Mouse (Mus musculus) heart, embryonic 16.5 days (tissue): ENCODE measurements at regions not wholly inside any gene's neighbourhood (a gene's known extent, or its start where the extent isn't known, plus 50 kb on each side); places are given as distances from the start of the nearest gene placed in this dataset.
"Not testable (repeated sequence)": the region's sequence is repeated elsewhere in the genome, so short reads cannot be mapped to it uniquely, and the experiment has no call there.

ENCODE experiments used
- ATAC-seq: fragments of 200-750 bp; cut with Nextera tagmentation; replicated peaks from 2 replicates; pipeline ENCODE4 v1.8.0; 2017; ENCODE audit warnings: moderate number of reproducible peaks; ENCODE audit not compliant: insufficient read depth, low FRiP score; ENCODE audit errors: extremely low read depth
- H3K27ac ChIP-seq: fragments of 300-500 bp; sonication (generic); 2 replicates; pipeline ENCODE4 v1.5.1; 2014; ENCODE audit warnings: mild to moderate bottlenecking, low read length, control low read depth, moderate library complexity
- H3K27me3 ChIP-seq: fragments of 300-500 bp; sonication (generic); 2 replicates; pipeline ENCODE4 v1.6.1; 2014; ENCODE audit warnings: low read length, mixed read lengths; ENCODE audit not compliant: control insufficient read depth, insufficient read depth
- H3K36me3 ChIP-seq: fragments of 300-500 bp; sonication (generic); 2 replicates; pipeline ENCODE4 v1.6.1; 2014; ENCODE audit not compliant: control insufficient read depth, insufficient read depth
- H3K4me1 ChIP-seq: fragments of 300-500 bp; sonication (generic); 2 replicates; pipeline ENCODE4 v1.6.1; 2014; ENCODE audit warnings: low read length, mixed read lengths; ENCODE audit not compliant: control insufficient read depth, insufficient read depth
- H3K4me2 ChIP-seq: fragments of 300-500 bp; sonication (generic); 2 replicates; pipeline ENCODE4 v1.6.1; 2014; ENCODE audit warnings: low read depth, mild to moderate bottlenecking, control low read depth, low read length
- H3K4me3 ChIP-seq: fragments of 300-500 bp; sonication (generic); 2 replicates; pipeline ENCODE4 v1.5.1; 2014; ENCODE audit warnings: mild to moderate bottlenecking, control low read depth, low read length
- H3K9ac ChIP-seq: fragments of 300-500 bp; sonication (generic); 2 replicates; pipeline ENCODE4 v1.6.1; 2014; ENCODE audit warnings: low read length, control low read depth
- H3K9me3 ChIP-seq: fragments of 300-500 bp; sonication (generic); replicated peaks from 2 replicates; pipeline ENCODE4 v1.6.1; 2016; ENCODE audit warnings: low read length; ENCODE audit not compliant: control insufficient read depth
- WGBS: fragments of 180-500 bp; shearing (Covaris S2); extraction: QIAGEN DNeasy Blood & Tissue Kit; methylation state at CpG from one replicate; pipeline ENCODE4 v1.1.7; 2014; 5-methylcytosine and 5-hydroxymethylcytosine counted together

- no peak for ATAC-seq
- Histone ChIP-seq H3K4me1 (no peaks in the 10 kb centered on the region), H3K9ac (no peak overlapping the region), H3K4me2 (no peak overlapping the region), H3K36me3 (no peaks in the 10 kb centered on the region), H3K27me3 (no peaks in the 10 kb centered on the region), H3K4me3 (no peak overlapping the region), H3K9me3 (peaks cover 72% of the 10 kb centered on the region), H3K27ac (no peak overlapping the region)
- WGBS = 58% methylated on average over 3 of the region's 3 CpGs
These were observed 191.9 kb downstream of the Tcp10c start for GRCm38 (mm10) chr17:13546249-13546648.

- peaks cover 68% of the 10 kb centered on the region for H3K9me3 ChIP-seq
These were observed 192.3 kb downstream of the Tcp10c start for GRCm38 (mm10) chr17:13546669-13547085.

GRCm38 (mm10) chr17:13547657-13548360, 193.4 kb downstream of the Tcp10c start:
- no peak for ATAC-seq
- H3K9me3 ChIP-seq = peaks cover 66% of the 10 kb centered on the region
- WGBS = 58% methylated on average over 12 of the region's 12 CpGs

More at GRCm38 (mm10) chr17:13546669-13547085, 192.3 kb downstream of the Tcp10c start:
- Histone ChIP-seq H3K4me1 (no peaks in the 10 kb centered on the region), H3K4me2 (no peak overlapping the region), H3K27ac (no peak overlapping the region), H3K36me3 (no peaks in the 10 kb centered on the region), H3K4me3 (no peak overlapping the region), H3K9ac (no peak overlapping the region), H3K27me3 (no peaks in the 10 kb centered on the region)
- no peak for ATAC-seq
- 72% methylated on average over 7 of the region's 7 CpGs for whole genome bisulfite sequencing

GRCm38 (mm10) chr17:13549975-13550895, 195.9 kb downstream of the Tcp10c start:
- 63% methylated on average over 9 of the region's 9 CpGs for WGBS
- H3K9me3 ChIP-seq = peaks cover 48% of the 10 kb centered on the region
- no peak overlapping the region for H3K4me2 ChIP-seq
- ATAC-seq = no peak
- 0 out of 2 replicates have a peak, but pooled peaks cover under 1% of the 10 kb centered on the region for H3K4me1 ChIP-seq
- H3K4me3 ChIP-seq = no peak overlapping the region
- H3K36me3 ChIP-seq = no peaks in the 10 kb centered on the region
- no peak overlapping the region for H3K9ac ChIP-seq
- no peaks in the 10 kb centered on the region for H3K27me3 ChIP-seq
- no peak overlapping the region for H3K27ac ChIP-seq

More at GRCm38 (mm10) chr17:13547657-13548360, 193.4 kb downstream of the Tcp10c start:
- Histone ChIP-seq H3K27me3 (no peaks in the 10 kb centered on the region), H3K36me3 (no peaks in the 10 kb centered on the region), H3K9ac (no peak overlapping the region), H3K4me3 (no peak overlapping the region), H3K4me1 (no peaks in the 10 kb centered on the region), H3K27ac (no peak overlapping the region), H3K4me2 (no peak overlapping the region)

- H3K9ac ChIP-seq, H3K27me3 ChIP-seq, H3K4me2 ChIP-seq, H3K36me3 ChIP-seq, H3K4me1 ChIP-seq, H3K4me3 ChIP-seq, H3K27ac ChIP-seq: not testable (repeated sequence)
- ATAC-seq = 0 out of 2 replicates have a peak, but pooled peaks have one; percentile 30
- H3K9me3 ChIP-seq = peaks cover 43% of the 10 kb centered on the region
These were observed 196.5 kb downstream of the Tcp10c start for GRCm38 (mm10) chr17:13550896-13551267.

DNA sequence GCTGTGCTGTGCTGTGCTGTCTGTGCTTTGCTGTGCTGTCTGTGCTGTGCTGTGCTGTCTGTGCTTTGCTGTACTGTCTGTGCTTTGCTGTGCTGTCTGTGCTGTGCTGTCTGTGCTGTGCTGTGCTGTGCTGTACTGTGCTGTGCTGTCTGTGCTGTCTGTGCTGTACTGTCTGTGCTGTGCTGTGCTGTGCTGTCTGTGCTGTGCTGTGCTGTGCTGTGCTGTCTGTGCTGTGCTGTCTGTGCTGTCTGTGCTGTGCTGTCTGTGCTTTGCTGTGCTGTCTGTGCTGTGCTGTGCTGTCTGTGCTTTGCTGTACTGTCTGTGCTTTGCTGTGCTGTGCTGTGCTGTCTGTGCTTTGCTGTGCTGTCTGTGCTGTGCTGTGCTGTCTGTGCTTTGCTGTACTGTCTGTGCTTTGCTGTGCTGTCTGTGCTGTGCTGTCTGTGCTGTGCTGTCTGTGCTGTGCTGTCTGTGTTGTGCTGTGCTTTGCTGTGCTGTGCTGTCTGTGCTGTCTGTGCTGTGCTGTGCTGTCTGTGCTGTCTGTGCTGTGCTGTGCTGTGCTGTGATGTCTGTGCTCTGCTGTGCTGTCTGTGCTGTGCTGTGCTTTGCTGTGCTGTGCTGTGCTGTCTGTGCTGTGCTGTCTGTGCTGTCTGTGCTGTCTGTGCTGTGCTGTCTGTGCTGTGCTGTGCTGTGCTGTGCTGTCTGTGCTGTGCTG, 197.5 kb downstream of the Tcp10c start:
- H3K27me3 ChIP-seq, ATAC-seq, H3K36me3 ChIP-seq: not testable (repeated sequence)

GRCm38 (mm10) chr17:13552840-13553239, 198.5 kb downstream of the Tcp10c start:
- H3K27ac ChIP-seq, H3K4me1 ChIP-seq, H3K9ac ChIP-seq, H3K27me3 ChIP-seq, H3K4me3 ChIP-seq, H3K4me2 ChIP-seq, H3K36me3 ChIP-seq: not testable (repeated sequence)
- peak; percentile 53 for ATAC-seq
- H3K9me3 ChIP-seq = peaks cover 27% of the 10 kb centered on the region

More for the DNA sequence above, 197.5 kb downstream of the Tcp10c start:
- peaks cover 36% of the 10 kb centered on the region for H3K9me3 ChIP-seq
- not testable (repeated sequence) for H3K27ac ChIP-seq, H3K4me3 ChIP-seq, H3K4me1 ChIP-seq, H3K9ac ChIP-seq, H3K4me2 ChIP-seq

DNA sequence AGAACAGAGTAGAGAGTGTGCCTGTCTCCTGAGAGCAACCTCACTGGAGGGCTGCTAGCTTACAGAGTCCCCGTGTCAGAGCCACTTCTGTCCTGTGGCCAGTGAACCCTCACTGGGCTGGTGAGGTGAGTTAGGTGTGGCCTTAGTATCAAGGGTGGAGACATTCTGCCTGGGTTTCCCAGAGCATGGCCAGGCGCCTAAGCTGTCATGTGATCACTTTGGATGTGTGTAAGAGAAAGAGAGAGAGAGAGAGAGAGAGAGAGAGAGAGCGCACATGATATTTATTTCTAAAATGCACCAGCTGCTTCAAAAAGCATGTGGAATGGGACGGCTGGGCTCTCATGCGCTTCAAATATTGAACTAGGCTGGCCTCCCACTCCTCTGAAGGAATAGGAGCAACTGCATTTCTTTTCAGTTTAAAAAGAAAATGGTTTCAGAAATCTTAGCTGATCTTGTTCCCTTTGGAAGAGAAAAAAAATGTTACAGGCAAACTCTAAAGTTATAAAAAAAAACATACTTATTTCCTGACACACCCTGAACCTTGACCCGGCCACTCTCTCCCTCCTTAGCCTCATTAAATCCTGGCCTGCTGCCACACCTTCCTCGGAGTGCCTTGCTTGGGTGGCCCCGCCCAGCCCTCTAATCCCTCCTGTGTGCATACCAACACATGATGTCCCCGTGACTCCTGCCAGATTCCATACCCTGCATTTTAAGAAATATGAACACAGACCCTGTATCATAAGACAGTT, 201.1 kb downstream of the Tcp10c start:
- ATAC-seq, H3K36me3 ChIP-seq, H3K4me3 ChIP-seq, H3K9ac ChIP-seq, H3K9me3 ChIP-seq, H3K27me3 ChIP-seq, H3K4me1 ChIP-seq: not testable (repeated sequence)
- H3K4me2 ChIP-seq = peak overlapping the region; percentile 18; the same call in 1 of the 2 replicates
- H3K27ac ChIP-seq = peak overlapping the region; percentile 23; the same call in 1 of the 2 replicates
- WGBS = 28% methylated on average over 9 of the region's 9 CpGs
